Mouse (Mus musculus): ENCODE data around the gene Capn12.

- no peak for TF ChIP-seq CTCF (IDR thresholded peaks at IDR 0.05; ENCODE audit: low read depth)
- TF ChIP-seq EP300 (optimal IDR thresholded peaks at IDR 0.05) = no peak
Observed at GRCm38 (mm10) chr7:28833723-28834347, 47.4 kb upstream of the Capn12 start, which contains the start of gene Lgals4.
